Mouse (Mus musculus) thymus, adult 18-20 months (tissue): ENCODE results near the gene Mettl23.
"Not testable (repeated sequence)": the region's sequence is repeated elsewhere in the genome, so short reads cannot be mapped to it uniquely, and the experiment has no call there.

Experiments used
- DNase-seq, 2 experiments: peaks; one replicate each; pipeline ENCODE4 v3.0.0; 2022; ENCODE audit warnings: mixed read lengths in 2 of 2

Mettl23 gene

GRCm38 (mm10) chr11:116819932-116820593 is 23.0 kb upstream of the Mettl23 start:
- no peak for DNase-seq

GRCm38 (mm10) chr11:116821057-116821940 is 21.8 kb upstream of the Mettl23 start:
- DNase-seq, result no peak

GRCm38 (mm10) chr11:116822215-116822614 is 20.9 kb upstream of the Mettl23 start:
- no peak for DNase-seq

GRCm38 (mm10) chr11:116822626-116823025 is 20.5 kb upstream of the Mettl23 start:
- no peak for DNase-seq

GRCm38 (mm10) chr11:116823255-116823654 is 19.8 kb upstream of the Mettl23 start:
- DNase-seq, result no peak

- not testable (repeated sequence) for DNase-seq
Observed at GRCm38 (mm10) chr11:116823885-116824284, 19.2 kb upstream of the Mettl23 start.

- DNase-seq, result no peak
Observed at GRCm38 (mm10) chr11:116825230-116825629, 17.8 kb upstream of the Mettl23 start.

- DNase-seq, result no peak
Observed at GRCm38 (mm10) chr11:116826550-116827504, 16.3 kb upstream of the Mettl23 start.

GRCm38 (mm10) chr11:116827534-116828165 is 15.4 kb upstream of the Mettl23 start, which contains the start of gene Mxra7:
TSS of gene Mxra7 (minus strand) at chr11:116828046.
- no peak for DNase-seq

GRCm38 (mm10) chr11:116832172-116832685 is 10.8 kb upstream of the Mettl23 start:
- DNase-seq, result no peak

GRCm38 (mm10) chr11:116834954-116835353 is 8.1 kb upstream of the Mettl23 start:
- no peak for DNase-seq

- no peak for DNase-seq
Observed at GRCm38 (mm10) chr11:116836283-116836682, 6.8 kb upstream of the Mettl23 start.

- no peak for DNase-seq
Observed at GRCm38 (mm10) chr11:116837441-116837840, 5.6 kb upstream of the Mettl23 start.

GRCm38 (mm10) chr11:116838936-116839335 is 4.1 kb upstream of the Mettl23 start:
- DNase-seq, result no peak

- no peak for DNase-seq
Observed at GRCm38 (mm10) chr11:116839601-116840000, 3.5 kb upstream of the Mettl23 start.

GRCm38 (mm10) chr11:116840748-116841147 is 2.3 kb upstream of the Mettl23 start:
- no peak for DNase-seq

- DNase-seq, result peak; percentile 64 to 74
Observed at GRCm38 (mm10) chr11:116842531-116843260, 382 bp upstream of the Mettl23 start.

- no peak for DNase-seq
Observed at GRCm38 (mm10) chr11:116846593-116847181, 3.6 kb downstream of the Mettl23 start.

GRCm38 (mm10) chr11:116847187-116848085 is 4.4 kb downstream of the Mettl23 start:
- no peak for DNase-seq
